Mouse (Mus musculus) adrenal gland, adult 8-10 months (tissue): ENCODE results near the gene Pde8a. TPM values are rescaled to one million over a fixed set of nuclear protein-coding genes. Genes with fewer than 3 reads are reported as not detected.

Experiments used
- DNase-seq: peaks from one replicate; pipeline ENCODE4 v3.0.0; 2022
- total RNA-seq, 4 experiments: library from RNA; stranded (reverse); gene quantifications; 2 replicates each; pipeline ENCODE4 v1.2.4; 2022

Gene Pde8a
- total RNA-seq, 4 experiments from 2014 or later: 22.3 to 41.0 (median 31.7) TPM

GRCm38 (mm10) chr7:81211760-81212159 is 1.6 kb upstream of the Pde8a start:
- DNase-seq: peak; percentile 75

GRCm38 (mm10) chr7:81212261-81212681 is 1.1 kb upstream of the Pde8a start:
- DNase-seq: peak; percentile 79

GRCm38 (mm10) chr7:81212697-81213346 is 574 bp upstream of the Pde8a start:
- DNase-seq: peak; percentile 95

GRCm38 (mm10) chr7:81214153-81214907 is 934 bp downstream of the Pde8a start:
- DNase-seq: no peak

- no peak for DNase-seq
Observed at GRCm38 (mm10) chr7:81215950-81216349, 2.6 kb downstream of the Pde8a start.

GRCm38 (mm10) chr7:81219321-81219720 is 5.9 kb downstream of the Pde8a start:
- DNase-seq: no peak

GRCm38 (mm10) chr7:81220381-81220780 is 7.0 kb downstream of the Pde8a start:
- no peak for DNase-seq

- no peak for DNase-seq
Observed at GRCm38 (mm10) chr7:81224260-81224659, 10.9 kb downstream of the Pde8a start.

GRCm38 (mm10) chr7:81230091-81230792 is 16.8 kb downstream of the Pde8a start:
- no peak for DNase-seq

- DNase-seq: no peak
Observed at GRCm38 (mm10) chr7:81232674-81233073, 19.3 kb downstream of the Pde8a start.

GRCm38 (mm10) chr7:81235117-81235516 is 21.7 kb downstream of the Pde8a start:
- no peak for DNase-seq

- no peak for DNase-seq
Observed at GRCm38 (mm10) chr7:81235600-81236223, 22.3 kb downstream of the Pde8a start.

GRCm38 (mm10) chr7:81243361-81243760 is 30.0 kb downstream of the Pde8a start:
- no peak for DNase-seq

- no peak for DNase-seq
Observed at GRCm38 (mm10) chr7:81249854-81250279, 36.5 kb downstream of the Pde8a start.

- DNase-seq: no peak
Observed at GRCm38 (mm10) chr7:81250601-81251000, 37.2 kb downstream of the Pde8a start.

GRCm38 (mm10) chr7:81251521-81251920 is 38.1 kb downstream of the Pde8a start:
- DNase-seq: no peak

- no peak for DNase-seq
Observed at GRCm38 (mm10) chr7:81253317-81253716, 39.9 kb downstream of the Pde8a start.

- DNase-seq: no peak
Observed at GRCm38 (mm10) chr7:81254579-81254978, 41.2 kb downstream of the Pde8a start.

- no peak for DNase-seq
Observed at GRCm38 (mm10) chr7:81255456-81255855, 42.1 kb downstream of the Pde8a start.

- DNase-seq: no peak
Observed at GRCm38 (mm10) chr7:81256773-81257172, 43.4 kb downstream of the Pde8a start.

- DNase-seq: no peak
Observed at GRCm38 (mm10) chr7:81261548-81261947, 48.2 kb downstream of the Pde8a start.

GRCm38 (mm10) chr7:81272908-81273307 is 59.5 kb downstream of the Pde8a start:
- DNase-seq: no peak

- DNase-seq: no peak
Observed at GRCm38 (mm10) chr7:81278966-81279365, 65.6 kb downstream of the Pde8a start.
